Mouse (Mus musculus) MN1 (cell line): Measurements from ENCODE around the gene Dio2.

ENCODE experiments used
- DNase-seq: peaks from one replicate; pipeline ENCODE4 v3.0.0-alpha.2; 2016; ENCODE audit warnings: low spot score

The Dio2 gene

DNA sequence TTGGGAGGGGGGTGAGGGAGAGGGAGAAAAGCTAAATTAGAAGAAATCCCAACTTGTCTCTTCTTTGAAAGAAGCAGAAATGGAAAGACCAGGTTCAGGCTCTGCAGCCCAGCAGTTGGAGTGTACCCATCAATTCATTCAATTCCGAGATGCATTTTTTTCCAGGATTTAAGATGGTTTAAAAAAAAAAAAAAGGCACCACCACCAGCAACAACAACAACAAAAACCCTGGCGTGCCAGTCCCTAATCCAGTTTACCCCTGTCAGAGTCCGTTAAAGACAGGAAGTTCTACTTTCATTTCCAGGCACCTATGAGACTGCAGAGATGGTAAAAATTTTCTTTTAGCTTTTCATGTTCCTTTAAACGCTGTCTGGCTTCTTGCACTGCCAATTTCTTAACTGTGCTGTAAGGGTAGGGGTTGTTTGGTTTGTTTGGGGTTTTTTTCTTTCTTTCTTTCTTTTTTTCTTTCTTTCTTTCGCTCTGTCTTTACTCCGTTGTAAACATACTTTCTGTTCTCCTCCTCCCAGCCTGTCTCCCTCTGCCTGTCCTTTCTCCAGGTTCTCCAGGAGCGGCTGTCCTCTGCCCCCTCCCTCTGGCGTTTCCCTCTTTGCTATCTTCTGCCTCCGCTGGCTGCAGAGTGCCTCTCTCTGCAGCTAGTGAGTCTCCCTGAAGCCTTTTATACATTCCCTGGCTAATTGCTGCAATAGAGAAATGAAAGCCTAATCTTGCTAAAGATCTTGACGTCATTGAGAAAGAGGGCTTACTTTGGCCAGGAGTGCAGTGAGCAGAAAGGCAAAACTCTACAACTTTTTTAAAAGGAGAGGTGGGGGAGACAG lies at the start of gene Dio2:
Dio2 (minus strand) TSS at position 51 of the 836 bp plus-strand sequence.
- no peak for DNase-seq

DNA sequence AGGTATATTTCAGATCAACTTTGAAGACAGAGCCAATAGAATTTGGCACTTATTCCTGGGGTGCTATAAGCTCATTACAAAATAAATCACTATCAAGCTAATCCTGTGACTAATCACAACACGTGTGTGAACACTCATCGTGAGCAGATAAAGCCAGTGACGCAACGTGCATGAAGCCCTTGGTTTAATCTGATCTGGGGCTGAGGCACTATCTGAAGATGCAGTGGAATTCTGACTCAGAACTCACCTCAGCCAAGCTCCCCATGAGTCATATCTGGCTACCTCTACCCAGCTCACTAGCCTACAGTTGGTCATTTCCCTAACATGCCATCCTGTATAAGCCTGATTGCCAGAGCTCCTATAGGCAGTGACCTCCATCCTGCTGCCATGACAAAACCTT lies 43.2 kb upstream of the Dio2 start:
- DNase-seq, result no peak

DNA sequence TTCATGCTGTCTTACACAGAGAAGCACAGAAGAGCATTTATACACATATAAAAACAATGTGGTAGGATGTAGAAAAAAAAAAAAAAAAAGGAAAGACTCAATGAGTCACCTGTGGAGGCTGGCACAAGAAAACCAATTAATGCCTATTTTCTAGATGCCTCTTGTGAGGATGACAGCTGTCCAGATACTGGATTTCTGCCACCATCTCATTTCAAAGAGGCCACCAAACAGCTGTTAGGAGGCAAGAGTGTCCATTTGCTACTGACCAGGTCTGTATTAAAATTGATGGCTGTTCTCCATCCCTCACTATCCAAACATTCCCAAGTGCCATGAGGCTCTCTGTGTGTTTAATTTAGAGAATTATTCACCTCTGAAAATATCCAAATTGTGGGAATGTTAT lies 6.5 kb upstream of the Dio2 start:
- no peak for DNase-seq

DNA sequence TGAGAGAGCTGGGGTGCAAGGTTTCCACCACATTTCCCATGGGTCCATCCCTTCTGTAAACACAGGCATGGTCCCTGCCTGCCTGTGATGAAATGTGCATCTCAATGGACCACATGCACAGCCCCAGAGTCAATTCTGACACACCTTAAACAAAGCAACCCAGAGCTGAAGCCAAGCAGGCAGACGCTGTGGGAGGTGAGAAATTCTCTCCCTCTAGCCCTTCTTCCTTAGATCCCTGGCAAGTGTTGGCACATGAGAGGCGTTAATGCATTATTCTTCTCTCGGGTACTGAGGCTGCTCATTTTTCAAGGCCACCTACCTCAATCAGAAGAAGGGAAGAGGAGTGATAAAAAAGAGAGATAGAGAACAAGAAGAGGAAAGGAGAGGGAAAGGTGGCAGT lies 5.4 kb upstream of the Dio2 start:
- DNase-seq, result no peak

DNA sequence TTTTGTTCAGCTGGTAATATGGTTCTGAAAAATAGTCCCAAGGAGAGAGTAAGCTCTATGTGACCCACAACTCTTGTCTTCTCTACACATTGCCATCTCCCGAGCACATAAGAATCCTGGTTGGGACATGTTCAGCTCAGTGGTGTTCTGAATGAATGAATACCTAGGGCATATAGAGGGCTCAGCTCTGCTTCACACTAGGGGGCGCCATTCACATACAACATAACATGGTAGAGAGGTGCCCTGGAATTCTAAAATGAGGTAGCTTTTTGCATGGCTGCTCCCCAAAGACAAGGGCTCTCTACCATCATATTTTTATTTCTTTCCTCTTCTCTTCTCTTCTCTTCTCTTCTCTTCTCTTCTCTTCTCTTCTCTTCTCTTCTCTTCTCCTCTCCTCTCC lies 2.2 kb upstream of the Dio2 start:
- no peak for DNase-seq

DNA sequence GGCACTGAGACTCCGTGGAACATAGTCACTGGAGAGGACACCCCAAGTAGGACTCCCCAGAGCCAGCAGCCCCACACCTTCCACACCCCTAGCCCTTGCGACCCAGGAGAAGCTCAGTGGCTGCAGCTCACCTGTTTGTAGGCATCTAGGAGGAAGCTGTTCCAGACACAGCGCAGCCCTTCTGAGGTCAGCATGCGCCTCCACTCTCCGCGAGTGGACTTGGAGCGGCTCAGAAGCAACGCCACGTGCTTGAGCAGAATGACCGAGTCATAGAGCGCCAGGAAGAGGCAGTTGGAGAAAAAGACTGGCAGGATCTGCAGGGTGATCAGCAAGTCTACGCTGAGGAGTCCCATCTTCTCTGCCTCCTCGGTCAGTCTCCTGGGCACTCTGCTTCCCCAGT lies 306 bp downstream of the Dio2 start:
- no peak for DNase-seq

DNA sequence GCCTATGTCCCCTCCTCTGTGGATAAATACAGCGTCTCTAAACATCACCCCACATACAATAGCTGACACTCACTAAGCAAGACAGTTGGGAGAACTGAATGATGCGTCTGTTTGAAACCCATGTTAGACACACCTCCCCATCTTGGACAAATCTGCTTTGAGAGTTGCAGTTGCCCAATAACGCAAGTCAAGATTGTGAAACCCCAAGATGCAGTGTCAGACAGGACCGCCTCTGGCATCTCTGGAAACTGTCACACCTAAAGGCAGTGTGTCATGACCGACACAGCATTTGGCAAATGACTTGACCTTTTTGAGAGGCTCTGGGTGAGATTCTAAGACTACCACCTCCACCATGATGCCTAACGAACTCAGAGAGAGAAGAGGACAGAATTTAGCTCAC lies 2.8 kb downstream of the Dio2 start:
- DNase-seq, result no peak

DNA sequence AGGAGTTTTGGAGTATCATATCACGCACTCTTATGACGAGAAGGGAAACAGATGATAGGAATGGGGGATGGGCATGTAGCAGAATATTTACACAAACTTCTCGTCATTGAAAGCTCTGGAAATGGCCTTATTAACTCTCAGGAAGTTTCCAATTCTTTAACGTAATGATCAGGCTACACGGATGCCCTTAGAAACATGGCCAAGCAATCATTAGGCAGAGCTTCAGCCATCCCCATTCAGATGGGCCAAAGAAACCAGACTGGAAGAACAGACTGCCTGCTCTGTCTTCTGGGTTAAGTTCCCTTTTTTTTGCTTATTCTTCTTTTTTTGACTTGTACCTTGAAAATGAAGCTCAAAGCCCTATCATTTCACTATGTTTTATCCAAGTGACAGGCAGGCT lies 3.7 kb downstream of the Dio2 start:
- DNase-seq, result no peak

DNA sequence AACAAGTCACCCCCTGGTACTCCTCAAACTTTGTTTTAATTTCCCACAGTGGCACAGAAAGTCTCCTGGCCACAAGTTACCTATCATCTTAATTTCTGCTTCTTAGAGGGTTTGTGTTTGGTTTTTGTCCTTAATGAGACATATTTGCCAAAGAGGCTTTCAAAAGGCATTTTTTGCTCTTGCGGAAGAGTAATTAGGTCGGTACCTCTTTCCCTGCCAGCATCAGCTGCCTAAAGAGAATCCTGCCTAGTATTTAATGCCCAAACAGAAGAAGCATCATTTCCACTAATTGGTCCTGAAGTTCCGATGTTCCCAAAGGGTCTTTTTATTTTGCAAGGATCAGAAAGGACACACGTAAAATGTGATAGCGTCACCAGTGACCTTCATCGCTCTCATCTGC lies 4.5 kb downstream of the Dio2 start:
- no peak for DNase-seq

DNA sequence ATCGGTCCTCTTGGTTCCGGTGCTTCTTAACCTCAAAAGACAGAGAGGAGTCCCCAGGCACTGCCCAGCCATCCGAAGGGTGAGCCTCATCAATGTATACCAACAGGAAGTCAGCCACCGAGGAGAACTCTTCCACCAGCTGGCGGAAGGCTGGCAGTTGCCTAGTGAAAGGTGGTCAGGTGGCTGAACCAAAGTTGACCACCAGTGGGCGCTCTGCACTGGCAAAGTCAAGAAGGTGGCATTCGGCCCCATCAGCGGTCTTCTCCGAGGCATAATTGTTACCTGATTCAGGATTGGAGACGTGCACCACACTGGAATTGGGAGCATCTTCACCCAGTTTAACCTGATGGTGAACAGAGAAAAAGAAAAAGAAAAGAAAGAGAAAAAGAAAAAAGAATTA lies 8.6 kb downstream of the Dio2 start:
- no peak for DNase-seq

DNA sequence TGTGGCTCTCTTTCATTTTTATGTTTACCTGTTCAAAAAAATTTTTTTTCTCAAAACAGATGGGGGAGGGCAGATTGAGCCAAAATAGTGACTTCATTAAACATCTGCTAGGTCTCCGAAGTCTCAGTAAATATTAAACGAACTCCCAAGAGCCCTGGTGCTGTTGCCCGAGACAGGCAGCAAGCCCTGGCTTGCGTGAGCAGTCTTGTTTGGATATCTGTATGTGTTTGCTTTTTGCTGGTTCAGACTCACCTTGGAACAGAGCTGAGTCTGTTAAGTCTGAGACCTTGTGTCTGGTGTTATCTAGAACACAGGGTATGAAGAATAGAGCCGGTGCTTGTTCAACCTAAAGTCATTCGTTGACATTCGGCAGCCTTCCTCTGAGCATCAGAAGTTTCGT lies 13.1 kb downstream of the Dio2 start:
- no peak for DNase-seq

DNA sequence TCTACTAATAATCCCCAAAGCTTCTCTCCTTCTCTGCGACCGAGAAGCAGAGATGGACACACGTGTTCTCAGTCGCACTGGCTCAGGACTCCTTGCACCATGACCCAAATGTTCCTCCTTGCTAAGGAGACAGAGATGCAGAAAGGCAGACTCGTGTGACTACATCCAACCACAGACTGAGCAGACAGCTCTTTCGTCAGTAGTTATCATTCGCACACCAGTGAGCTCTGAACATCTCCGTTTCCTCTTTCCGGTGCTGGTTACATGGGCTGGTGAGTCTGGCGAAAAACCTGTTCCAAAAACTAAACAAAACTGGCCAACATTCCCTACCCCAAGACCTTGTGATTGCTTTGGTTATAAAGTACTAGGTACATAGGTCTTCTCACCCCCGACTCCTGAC lies 13.6 kb downstream of the Dio2 start:
- DNase-seq, result no peak

DNA sequence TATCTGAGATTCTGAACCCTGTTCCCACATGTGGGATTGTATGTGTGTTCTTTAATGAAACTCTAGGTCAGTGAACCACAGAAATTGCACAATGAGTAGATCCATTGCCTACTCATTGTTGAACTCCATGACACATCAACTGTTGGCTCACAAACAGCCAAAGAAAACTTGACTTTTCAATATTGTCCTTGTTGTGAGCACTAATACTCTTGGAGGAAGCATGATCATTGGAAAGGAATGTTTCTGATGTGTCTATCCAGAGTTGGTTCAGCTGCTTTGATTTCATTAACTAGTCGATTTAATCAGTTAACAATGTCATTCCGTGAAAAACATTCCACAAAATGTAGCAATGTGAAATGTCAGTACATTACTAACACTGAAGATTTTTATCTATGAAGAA lies 44.1 kb downstream of the Dio2 start:
- no peak for DNase-seq
